Mouse (Mus musculus) regulatory T cell (primary cell): Measurements from ENCODE around the gene Atp6v0a2.

Source experiments
- in situ Hi-C: fragments of 300-600 bp; cut with MboI, MseI; formaldehyde crosslinking; loops from one replicate; pipeline ENCODE4 v1.15.1; 2025; ENCODE audit warnings: high pct_unique_total_duplicates

The Atp6v0a2 gene

GRCm38 (mm10) chr5:124628448-124629363 is at the start of gene Atp6v0a2:
Gene Atp6v0a2 (plus strand): TSS chr5:124628576.
- in situ Hi-C loops = loop anchor here (25.0 kb wide), 2 partner anchors 384 to 459 kb away; partner anchors contain the start of gene Rflna

- in situ Hi-C loops = no loop called here
Observed at GRCm38 (mm10) chr5:124578633-124579317, 49.6 kb upstream of the Atp6v0a2 start, which contains the start of the genes Eif2b1 and Gtf2h3. Gene Eif2b1 (minus strand): TSS chr5:124579131. Gene Gtf2h3 (plus strand): TSS chr5:124579140.

DNA sequence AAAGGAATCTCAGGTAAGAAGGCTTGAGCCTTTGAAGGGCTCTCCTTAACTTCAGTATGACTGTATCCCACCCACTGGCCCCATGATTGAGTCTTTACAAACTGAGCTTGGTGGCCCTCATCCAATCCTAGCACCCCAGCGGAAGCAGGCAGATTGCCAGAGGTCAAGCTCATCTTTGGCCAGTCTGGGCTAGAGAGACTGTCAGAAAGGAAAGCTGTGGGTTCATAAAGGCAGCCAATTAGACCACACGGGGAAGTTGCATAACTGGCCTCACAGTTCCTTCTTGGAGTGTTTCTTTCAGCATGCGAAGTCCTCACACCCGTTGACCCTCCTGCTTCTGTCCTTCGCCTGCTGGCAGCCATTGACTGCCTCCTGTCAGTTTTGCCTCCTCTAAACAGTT is 45.9 kb upstream of the Atp6v0a2 start:
- in situ Hi-C loops = no loop called here

- in situ Hi-C loops = no loop called here
Observed at GRCm38 (mm10) chr5:124592768-124593167, 35.6 kb upstream of the Atp6v0a2 start.

- in situ Hi-C loops = no loop called here
Observed at GRCm38 (mm10) chr5:124598224-124599174, 29.9 kb upstream of the Atp6v0a2 start.

DNA sequence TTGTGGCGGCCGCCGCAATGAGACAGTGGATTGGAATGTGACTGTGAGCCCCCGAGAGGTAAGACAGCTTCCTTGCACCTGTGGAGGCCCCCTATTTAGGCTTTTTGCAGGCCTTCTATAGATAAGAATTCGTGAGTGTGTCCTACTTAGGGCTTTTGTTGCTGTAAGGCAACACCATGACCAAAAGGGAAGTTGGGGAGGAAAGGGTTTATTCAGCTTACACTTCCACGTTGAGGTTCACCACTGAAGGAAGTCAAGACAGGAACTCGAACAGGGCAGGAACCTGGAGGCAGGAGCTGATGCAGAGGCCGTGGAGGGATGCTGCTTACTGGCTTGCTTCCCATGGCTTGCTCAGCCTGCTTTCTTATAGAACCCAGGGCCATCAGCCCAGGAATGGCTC is 28.6 kb upstream of the Atp6v0a2 start:
- in situ Hi-C loops = loop anchor here (5.0 to 10.0 kb wide), 2 partner anchors 128 to 275 kb away; partner anchors contain the start of gene Dnah10

DNA sequence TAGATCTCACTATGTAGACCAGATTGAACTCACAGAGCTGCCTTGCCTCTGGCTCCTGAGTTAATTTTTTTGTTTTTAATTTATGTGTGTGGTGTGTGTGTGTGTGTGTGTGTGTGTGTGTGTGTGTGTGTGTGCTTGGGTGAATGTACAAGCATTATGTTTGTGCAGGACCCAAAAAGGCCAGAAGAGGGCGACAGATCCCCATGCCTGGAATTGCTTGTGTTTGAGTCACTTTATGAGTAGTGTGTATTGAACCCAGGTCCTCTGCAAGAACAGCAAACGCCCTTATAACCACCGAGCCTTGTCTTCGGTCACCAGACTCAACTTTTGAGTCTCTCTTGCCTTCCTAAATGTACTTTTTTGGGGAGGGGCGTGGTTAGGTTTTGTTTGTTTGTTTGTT is 26.0 kb upstream of the Atp6v0a2 start:
- in situ Hi-C loops = loop anchor here (5.0 to 10.0 kb wide), 2 partner anchors 125 to 272 kb away; partner anchors contain the start of gene Dnah10

GRCm38 (mm10) chr5:124604296-124604695 is 24.1 kb upstream of the Atp6v0a2 start:
- in situ Hi-C loops = loop anchor here (5.0 to 10.0 kb wide), 2 partner anchors 123 to 271 kb away; partner anchors contain the start of gene Dnah10

DNA sequence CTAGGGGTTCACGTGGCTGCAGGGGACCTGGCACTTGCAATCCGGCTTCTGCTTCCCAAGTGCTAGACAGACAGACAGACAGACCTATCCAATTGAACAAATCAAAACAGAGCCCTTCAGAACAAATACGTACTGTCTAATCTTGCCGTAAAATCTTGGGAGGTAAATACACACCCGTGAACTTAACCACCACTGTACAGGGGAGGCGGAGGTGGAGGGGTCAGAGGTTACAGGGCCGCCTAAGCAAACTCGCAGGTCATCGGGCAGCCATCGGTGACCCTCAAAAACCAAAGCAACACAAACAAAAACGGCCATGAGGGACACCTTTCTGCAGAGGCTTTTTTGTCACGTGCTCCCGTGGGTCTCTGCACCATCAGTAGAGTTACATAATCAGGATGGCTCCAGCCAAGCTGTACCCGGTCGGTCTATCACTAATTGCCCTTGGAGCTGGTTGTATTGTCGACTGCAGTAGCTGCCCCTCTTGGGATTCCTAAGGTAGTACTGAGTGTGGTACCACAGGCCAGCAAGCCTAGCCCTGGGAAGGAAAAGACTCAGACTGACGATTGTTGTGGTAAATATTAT is 23.2 kb upstream of the Atp6v0a2 start:
- in situ Hi-C loops = loop anchor here (10.0 kb wide), 1 partner anchor 270 kb away; no protein-coding TSS in a partner anchor

GRCm38 (mm10) chr5:124610965-124611364 is 17.4 kb upstream of the Atp6v0a2 start:
- in situ Hi-C loops = loop anchor here (10.0 kb wide), 1 partner anchor 244 kb away; no protein-coding TSS in a partner anchor

DNA sequence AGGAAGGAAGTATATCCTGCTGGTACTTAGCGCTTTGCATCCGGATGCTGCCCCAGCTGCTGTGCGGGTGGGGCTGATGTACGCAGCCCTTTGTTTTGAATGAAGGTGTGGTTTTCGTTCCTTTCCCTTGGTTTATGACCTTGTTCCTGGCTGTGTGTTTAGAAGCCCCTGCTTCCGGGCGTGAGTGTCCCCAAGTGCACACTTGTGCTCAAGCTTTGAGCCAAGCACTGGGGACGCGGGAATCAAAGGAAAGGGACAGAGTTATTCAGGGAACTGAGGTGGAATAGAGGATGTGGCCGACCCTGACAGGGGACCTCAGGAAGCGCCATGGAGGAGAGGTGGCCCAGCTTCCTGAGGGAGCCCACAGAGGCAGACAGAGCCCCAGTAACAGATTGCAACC is 13.7 kb upstream of the Atp6v0a2 start:
- in situ Hi-C loops = loop anchor here (10.0 kb wide), 1 partner anchor 240 kb away; no protein-coding TSS in a partner anchor

- in situ Hi-C loops = loop anchor here (10.0 kb wide), 1 partner anchor 236 kb away; no protein-coding TSS in a partner anchor
Observed at GRCm38 (mm10) chr5:124618711-124619110, 9.7 kb upstream of the Atp6v0a2 start.

DNA sequence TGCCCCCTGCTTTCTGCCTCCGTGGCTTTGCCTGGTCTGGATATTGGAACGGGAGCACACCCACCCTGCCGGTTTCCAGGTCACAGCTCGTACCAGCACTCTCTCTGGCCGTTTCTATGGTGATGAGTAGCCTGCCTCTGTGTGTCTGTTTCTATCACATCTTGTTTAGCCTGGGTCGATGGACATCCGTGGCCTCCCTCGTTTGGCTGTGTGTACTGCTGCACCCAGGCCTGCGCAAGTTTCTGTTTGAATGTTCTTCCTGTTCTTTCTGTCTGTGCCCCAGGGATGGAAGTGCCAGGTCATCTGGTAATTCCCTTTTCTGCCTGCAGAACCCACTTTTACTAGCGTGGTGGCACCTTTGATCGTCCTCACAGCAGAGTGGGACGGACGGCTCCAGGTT is 7.0 kb upstream of the Atp6v0a2 start:
- in situ Hi-C loops = no loop called here

DNA sequence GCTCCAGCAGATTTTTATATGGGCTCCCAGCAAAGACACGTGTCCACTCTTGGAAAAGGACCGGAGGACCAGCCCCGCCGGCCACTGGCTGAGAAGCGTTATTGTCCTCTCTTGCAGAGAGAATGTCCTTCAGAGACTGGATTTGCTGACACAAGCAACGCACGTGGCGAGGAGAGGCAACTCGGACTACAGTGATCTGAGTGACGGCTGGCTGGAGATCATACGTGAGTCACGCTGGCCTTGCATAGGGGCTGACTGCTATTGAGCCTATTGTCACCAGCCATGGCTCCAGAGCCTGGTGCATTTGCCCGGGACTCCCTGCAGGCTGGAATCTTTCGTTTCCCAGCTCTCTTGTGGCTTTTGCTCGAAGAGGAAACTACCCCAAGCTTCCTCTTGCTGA is 5.5 kb upstream of the Atp6v0a2 start:
- in situ Hi-C loops = no loop called here

GRCm38 (mm10) chr5:124624291-124624690 is 4.1 kb upstream of the Atp6v0a2 start:
- in situ Hi-C loops = no loop called here

- in situ Hi-C loops = loop anchor here (10.0 to 25.0 kb wide), 3 partner anchors 383 to 715 kb away; partner anchors contain the start of genes Rflna and Scarb1
Observed at GRCm38 (mm10) chr5:124629641-124630040, 1.3 kb downstream of the Atp6v0a2 start.

GRCm38 (mm10) chr5:124631685-124632084 is 3.3 kb downstream of the Atp6v0a2 start:
- in situ Hi-C loops = loop anchor here (10.0 to 25.0 kb wide), 3 partner anchors 381 to 713 kb away; partner anchors contain the start of genes Rflna and Scarb1

- in situ Hi-C loops = loop anchor here (10.0 to 25.0 kb wide), 3 partner anchors 380 to 712 kb away; partner anchors contain the start of genes Rflna and Scarb1
Observed at GRCm38 (mm10) chr5:124632461-124632860, 4.1 kb downstream of the Atp6v0a2 start.

GRCm38 (mm10) chr5:124633425-124633824 is 5.0 kb downstream of the Atp6v0a2 start:
- in situ Hi-C loops = loop anchor here (10.0 to 25.0 kb wide), 3 partner anchors 379 to 711 kb away; partner anchors contain the start of genes Rflna and Scarb1

GRCm38 (mm10) chr5:124635068-124635467 is 6.7 kb downstream of the Atp6v0a2 start:
- in situ Hi-C loops = loop anchor here (10.0 to 25.0 kb wide), 3 partner anchors 377 to 710 kb away; partner anchors contain the start of genes Rflna and Scarb1
